Mouse (Mus musculus) heart, postnatal 0 days (tissue): ENCODE results near the gene Hist1h3d.

Experiments used
- CTCF ChIP-seq: IDR thresholded peaks from 2 replicates; pipeline ENCODE4 v1.5.1; 2016; ENCODE audit warnings: antibody characterized with exemption, control low read depth, low read depth
- EP300 ChIP-seq: IDR thresholded peaks from 2 replicates; pipeline ENCODE4 v1.6.1; 2016; ENCODE audit warnings: antibody characterized with exemption, low read depth

DNA sequence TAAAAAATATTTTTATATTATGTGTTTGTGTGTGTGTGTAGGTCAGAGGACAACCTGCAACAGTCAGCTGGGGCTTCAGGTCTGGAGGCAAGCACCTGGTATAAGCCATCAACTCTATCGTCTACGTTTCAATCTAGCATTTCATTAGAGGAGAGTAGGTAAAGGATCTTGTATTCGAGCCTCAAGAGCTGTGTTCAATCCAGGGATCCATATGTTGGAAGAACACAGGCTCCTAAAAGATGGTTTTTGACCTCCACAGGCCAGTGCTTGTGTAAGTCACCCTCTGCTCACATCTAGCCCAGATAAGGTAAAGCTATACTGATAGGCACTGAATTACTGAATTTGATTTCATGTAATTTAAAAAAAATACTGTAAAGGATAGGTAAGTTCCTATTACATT is 18.7 kb upstream of the Hist1h3d start:
- TF ChIP-seq CTCF: no peak
- TF ChIP-seq EP300: no peak
